In the genomic region with DNA sequence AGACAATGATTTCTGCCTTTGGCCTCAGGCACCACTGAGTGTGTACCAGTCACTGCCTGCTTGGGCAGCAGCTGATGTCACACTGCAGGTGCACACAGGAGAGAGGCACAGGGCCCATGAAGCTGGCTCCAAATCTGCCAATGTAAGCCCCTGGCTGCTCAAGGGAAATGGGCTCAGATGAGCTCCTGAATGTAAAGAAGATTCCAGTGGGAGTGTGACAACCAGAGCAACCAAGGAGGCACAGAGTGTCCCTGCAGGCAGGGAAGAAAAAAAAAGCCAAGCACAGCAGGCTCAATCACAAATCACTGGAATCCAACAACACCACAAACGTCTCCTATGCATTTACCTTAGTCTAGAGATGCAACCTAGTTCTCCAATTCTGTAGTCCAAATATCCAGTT, we compare ENCODE assay signal across 15 mouse cellular contexts.
"Had no signal": no experiment of that assay in that cellular context is flagged by ENCODE, and none has a peak within 500 bp of the region (broad histone marks: within the 10 kb centered on the region; RNA-seq: fewer than 3 reads in every experiment).

No protein-coding gene starts in this region.

- H3K9me3 ChIP-seq: limb, embryonic 10.5 days; liver, embryonic 15.5 days; neural tube, embryonic 12.5 days had no signal

- H3K4me2 ChIP-seq: liver, embryonic 11.5 days; liver, embryonic 15.5 days; lung, embryonic 14.5 days; neural tube, embryonic 12.5 days had no signal

- H3K36me3 ChIP-seq: limb, embryonic 10.5 days; liver, embryonic 15.5 days; neural tube, embryonic 12.5 days had no signal

- H3K9ac ChIP-seq: liver, embryonic 15.5 days; lung, embryonic 14.5 days; neural tube, embryonic 12.5 days had no signal

- H3K27ac ChIP-seq: layer of hippocampus, adult 2 months; limb, embryonic 10.5 days; liver, embryonic 15.5 days; neural tube, embryonic 12.5 days had no signal

- H3K4me3 ChIP-seq: layer of hippocampus, adult 2 months; limb, embryonic 10.5 days; liver, embryonic 15.5 days; myocyte; neural tube, embryonic 12.5 days had no signal

- DNase-seq: kidney, adult 18-20 months; kidney, postnatal 10 days; kidney, postnatal 4 days; lung, embryonic 14.5 days; lung, postnatal 10 days; lung, postnatal 4 days; right cerebral cortex, adult 18-20 months; right cerebral cortex, postnatal 25 days; thymus, postnatal 4 days had no signal

- H3K27me3 ChIP-seq: liver, embryonic 15.5 days; neural tube, embryonic 12.5 days had no signal

- H3K4me1 ChIP-seq: liver, embryonic 15.5 days had no signal
